Mouse (Mus musculus) R1 (cell line): ENCODE results near the gene Sdhaf1.
A peak's percentile ranks its signal among the peaks of the same experiment; 100 is the strongest.

Experiments
- DNase-seq: peaks from one replicate; pipeline ENCODE4 v3.0.0-alpha.2; 2018; ENCODE audit warnings: low read depth, low spot score

Sdhaf1 gene

DNA sequence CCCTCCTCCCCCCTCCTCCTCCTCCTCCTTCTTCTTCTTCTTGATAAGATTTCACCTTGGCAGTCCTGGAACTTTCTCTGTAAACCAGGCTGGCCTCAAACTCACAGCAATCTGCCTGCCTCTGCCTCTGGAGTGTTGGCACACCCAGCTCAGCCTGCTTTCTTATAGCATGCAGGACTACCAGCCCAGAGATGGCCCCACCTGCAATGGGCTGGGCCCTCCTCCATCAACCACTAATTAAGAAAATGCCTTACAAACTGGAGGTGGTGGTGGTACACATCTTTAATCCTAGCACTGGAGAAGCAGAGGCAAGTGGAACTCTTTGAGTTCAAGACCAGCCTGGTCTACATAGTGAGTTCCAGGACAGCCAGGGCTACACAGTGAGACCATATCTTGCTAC is 2.7 kb upstream of the Sdhaf1 start:
- DNase-seq: no peak

DNA sequence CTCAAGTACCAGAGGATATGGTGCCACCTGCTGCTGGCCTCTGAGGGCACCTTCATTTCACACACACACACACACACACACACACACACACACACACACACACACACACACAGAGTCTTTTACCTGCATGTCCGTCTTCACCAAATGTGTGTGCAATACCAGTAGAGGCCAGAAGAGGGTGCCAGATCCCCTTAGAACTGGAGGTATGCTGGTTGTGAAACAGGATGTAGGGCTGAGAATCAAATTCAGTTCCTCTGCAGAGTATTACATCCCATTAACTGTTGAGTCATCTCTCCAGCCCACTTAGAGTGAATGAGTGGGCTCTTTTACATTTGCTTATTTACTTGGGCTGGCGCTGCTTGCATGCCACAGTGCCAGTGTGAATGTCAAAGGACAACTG is 1.7 kb upstream of the Sdhaf1 start:
- peak; percentile 87 for DNase-seq

DNA sequence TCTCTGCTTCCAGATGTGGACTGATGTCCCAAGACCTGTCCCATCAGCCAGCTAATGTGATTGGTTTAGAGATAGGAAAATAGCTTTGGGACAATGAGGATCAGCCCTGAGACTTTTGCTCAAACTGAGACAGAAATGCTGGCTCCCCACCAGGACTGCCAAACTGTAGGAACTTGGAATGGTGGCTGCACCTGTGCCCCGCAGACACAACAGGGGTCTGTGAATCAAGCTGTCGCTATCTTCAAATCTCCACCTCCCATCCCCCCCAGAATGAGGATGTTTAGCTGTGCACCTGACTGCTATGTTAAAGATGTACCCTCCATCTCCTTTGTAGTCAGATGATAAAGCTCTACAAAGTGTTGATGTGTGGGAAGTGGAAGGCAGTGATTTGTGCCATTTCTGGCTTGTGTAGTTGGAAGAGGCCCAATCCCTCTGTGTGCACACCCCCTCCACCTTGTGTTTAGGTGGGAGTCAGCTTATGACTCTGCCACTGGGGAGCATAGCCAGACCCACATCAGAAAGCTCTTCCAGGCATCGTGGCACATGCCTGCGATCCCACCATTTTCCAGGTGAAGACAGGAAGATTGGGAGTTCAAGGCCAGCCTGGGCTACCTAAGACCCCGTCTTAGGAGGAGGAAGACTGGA is 727 bp upstream of the Sdhaf1 start:
- DNase-seq: no peak

DNA sequence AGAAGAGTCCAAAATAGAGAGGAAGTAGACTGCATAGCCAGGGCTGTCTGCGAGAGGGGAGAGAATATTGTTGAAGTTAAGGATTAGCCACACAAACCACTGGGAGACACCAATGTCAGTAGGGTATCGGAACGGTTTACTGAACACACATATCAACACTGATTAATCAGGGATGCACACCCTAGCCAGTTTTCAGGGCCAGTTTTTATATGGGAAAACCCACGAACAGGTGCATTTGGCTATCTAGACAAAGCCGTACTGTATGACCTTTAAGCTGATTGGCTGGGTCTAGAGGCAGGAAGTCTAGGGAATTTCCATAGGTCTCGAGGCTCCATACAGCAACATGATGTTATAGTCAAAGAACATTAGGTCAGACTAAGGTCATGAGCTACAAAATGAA is 830 bp downstream of the Sdhaf1 start:
- DNase-seq: peak; percentile 71

DNA sequence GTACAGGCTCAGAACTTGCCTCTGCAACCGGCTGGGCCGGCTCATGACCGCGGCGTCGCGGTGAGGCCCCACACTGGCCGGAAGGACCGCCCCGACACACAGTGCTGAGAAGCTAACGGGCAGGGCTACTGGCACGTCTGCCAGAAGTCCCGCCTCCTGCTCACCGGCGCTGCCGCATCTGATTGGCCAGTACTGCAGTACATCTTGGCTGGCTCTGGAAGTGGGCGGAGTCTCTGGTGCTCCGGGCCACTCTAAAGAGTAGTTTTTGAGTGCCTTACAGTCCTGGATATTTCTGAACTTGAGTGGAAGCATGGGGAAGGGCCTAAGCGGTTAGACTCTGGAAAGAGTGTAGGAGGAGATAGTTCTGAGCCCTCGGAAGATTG is 1.4 kb downstream of the Sdhaf1 start:
- peak; percentile 97 for DNase-seq

DNA sequence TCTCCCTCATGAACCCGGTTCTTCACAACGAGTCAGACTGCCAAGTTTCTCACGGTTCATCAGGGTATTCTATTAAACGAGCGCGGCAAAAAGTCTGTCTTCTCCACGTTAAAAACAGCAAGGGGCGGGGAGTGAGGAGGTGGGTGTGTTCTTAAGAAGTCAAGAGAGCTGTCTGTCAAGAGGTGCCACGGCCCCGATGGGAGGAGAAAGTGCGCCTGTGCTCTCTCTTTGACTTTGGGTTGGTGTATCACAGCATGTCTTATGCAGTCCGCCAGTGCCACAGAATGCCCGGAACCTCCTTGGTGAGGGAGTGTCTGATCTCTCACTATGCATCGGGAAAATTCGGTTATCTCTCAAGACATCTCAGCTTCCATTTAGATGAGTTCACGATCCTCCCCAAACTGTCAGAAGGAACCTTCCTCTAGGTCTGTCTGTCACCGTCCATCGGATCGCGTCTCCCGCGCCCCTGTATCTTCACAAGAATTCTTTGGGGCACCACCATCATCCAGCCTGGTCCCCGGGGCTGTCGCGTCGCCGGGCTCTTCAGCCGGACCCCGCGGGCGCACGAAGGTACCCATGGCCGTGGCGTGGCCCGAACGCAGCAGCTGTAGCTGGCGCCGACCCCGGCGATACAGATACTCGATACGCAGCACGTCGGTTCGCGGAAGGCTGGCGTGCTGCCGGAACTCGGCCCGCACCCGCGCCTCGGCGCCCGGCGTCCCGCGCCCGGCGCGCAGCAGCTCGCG is 2.0 kb downstream of the Sdhaf1 start, which contains the start of gene E130208F15Rik:
E130208F15Rik (plus strand) TSS at position 202 of the 746 bp plus-strand sequence.
- peak; percentile 97 for DNase-seq

DNA sequence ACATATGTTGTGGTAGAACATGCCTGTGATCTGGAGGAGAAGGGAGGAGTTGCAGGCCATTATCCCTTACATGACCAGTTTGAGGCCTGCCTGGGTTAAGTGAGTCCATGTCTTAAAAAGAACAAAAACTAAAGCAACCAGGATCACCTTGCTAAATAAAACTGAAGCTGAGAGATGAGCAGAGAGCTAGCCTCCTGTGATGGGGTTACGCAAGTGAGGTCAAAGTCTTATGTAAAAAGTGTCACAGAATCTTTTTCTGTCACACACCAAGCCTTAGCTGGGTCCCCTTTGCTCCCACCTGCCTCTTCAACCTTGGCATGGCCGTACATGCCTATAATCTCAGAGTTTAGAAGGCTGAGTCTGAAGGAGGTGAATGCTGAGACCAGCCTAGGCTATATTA is 2.7 kb downstream of the Sdhaf1 start:
- DNase-seq: no peak

DNA sequence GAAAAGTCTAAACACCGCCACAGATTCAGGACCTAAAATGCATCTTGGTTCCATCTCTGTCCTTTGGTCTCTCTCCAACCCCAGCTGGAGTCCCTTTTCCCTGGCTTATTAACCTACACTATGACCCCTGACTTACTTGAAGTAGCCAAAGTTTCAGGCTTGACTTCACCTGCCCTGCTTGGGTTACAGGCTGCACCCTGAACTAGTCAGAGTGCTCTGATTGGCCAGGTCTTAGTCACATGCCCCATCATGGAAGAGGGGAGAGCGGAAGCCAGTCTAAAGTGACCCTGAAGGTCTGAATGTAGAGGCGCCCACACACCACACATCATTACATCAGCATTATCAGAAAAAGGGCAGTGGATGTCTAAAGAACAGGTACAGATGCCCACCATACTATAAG is 5.6 kb downstream of the Sdhaf1 start:
- DNase-seq: no peak

DNA sequence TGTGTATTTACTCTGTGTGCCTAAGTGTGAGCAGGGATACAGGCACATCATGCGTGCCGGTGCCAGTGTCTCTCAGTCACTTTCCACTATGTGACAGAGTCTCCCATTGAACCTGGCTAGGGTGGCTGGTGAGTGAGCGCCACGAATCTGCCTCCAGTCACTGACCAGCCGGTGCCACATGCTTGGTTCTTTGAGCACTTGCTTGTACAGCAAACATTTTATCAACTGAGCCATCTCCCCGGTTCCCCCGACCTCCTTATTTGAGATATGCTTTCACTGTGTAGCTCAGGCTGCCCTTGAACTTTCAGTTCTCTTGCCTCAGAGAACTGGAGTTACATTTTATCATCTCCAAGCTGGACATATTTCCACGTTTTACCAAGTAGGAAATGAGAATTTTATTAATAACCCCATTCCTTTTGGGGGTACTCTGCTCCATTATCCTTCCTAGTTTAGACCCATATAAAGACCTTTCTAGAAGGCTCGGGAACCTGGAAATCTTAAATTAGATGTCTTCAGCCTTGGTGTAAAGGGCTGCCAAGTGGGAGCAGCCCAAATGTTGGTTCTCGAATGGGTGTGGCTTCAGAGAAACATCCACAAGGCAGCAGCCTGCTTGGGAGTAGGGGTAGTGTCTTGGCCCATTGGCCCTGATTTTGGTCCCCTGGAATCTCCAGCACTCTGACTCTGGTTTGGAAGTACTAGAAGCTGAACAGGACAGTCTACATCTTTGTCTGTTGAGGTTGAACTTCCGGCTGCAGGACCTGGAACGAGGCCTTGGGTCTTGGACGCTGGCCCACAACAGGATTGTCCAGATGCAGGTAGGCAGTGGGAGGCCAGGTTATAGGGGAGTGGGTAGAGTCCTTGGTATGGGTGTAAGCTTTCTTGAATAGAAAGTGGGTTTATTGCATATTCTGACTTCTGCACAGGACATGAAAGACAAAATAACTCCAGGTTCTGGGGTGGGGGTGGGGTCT is 7.9 kb downstream of the Sdhaf1 start:
- no peak for DNase-seq

DNA sequence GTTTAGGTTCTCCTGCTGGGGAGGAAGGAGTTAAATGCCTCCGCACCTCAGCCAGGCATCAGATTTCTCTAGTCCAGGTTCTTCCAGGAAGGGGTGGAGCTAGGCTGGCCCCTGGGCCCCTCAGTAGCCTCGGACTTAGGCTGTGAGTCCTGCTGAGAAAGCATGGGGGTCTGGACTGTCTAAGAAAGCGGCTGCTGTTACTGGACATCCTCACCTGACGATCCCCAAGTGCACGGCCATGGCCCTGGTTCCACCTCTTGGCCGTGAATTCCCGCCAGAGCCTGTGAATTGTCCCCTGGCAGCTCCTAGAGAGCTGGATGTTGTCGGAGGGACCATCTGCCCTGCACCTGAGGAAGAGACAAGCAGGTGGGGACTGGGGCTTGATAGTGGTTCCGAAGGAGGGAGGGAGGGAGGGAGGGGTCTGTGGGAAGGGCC is 9.0 kb downstream of the Sdhaf1 start, which contains the start of gene Syne4:
Syne4 (plus strand) TSS at position 87 of the 435 bp plus-strand sequence.
- peak; percentile 63 for DNase-seq

DNA sequence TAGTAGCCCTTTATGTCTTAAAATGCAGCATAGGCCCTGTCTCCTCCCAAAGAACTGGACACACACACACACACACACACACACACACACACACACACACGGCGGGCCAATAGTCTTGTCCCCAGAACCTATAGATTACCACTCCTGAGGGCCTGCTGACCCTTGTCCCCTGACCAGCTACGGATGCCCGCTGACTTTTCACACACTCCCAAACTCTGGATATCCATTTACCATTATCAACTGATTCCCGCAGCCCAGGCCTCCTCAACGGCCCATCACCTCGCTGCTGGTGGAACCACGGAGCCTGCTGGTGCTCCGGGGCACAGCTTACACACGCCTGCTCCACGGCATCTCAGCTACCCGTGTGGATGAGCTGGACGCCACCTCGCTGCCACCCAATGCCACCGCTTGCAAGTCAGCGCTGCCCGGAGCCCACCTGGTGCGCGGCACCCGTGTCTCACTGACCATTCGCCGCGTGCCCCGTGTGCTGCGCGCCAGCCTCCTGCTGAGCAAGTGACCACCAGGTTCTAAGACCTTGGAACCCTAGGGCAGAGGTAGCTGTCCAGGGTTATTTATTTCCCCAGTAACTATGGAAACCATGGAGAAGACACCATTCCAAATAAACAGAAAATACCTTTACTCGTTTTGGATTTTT is 9.9 kb downstream of the Sdhaf1 start:
- no peak for DNase-seq

DNA sequence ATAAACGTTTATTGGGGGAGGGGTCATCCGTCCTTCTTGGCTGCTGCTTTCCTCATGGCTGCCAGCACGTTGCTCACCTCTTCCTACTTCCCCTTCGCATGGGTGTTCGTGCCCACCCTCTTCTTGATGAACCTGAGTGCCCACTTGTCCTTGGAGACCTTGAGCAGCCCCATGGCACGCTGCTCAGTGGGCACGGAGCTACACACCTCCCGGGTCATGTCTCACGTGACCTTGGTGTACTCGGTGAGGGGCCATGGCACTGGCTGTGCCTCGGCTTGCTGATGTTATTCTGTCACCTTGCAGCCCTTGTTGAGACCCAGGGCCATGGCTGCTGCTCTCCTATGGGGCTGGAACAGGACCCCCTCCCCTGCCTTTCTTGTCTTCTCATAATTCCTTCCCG is 13.6 kb downstream of the Sdhaf1 start:
- DNase-seq: no peak

DNA sequence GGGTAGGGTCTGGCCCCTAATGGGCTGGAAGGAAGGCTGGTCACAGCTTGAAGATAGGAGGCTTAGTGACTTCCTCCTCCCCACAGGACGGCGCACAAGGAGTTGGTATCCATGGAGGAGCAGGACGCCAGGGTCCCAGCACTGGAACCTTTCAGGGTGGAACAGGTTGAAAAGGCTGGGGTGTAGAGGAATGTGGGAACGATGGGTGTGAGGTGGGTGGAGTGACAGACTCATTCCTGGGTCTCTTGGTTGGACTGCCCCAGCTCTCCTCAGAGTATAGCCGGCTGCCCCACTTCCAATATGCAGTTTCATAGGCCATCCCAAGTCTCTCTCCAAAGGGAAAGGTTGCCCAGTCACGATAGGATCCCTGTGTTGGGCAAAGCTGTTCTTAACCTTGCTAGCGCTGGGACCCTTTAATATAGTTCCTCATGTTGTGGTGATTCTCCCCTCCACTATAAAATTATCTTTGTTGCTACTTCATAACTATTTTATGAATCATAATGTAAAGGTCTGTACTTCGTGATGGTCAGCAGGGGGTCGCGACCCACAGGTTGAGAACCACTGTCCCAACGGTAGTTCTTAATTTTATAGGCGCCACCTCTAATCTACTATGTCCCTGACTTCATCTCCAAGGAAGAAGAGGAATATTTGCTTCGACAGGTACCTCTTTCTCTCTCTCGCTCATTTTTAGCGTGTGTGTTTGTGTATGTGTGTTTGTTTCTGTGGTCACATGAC is 14.1 kb downstream of the Sdhaf1 start:
- peak; percentile 55 for DNase-seq

DNA sequence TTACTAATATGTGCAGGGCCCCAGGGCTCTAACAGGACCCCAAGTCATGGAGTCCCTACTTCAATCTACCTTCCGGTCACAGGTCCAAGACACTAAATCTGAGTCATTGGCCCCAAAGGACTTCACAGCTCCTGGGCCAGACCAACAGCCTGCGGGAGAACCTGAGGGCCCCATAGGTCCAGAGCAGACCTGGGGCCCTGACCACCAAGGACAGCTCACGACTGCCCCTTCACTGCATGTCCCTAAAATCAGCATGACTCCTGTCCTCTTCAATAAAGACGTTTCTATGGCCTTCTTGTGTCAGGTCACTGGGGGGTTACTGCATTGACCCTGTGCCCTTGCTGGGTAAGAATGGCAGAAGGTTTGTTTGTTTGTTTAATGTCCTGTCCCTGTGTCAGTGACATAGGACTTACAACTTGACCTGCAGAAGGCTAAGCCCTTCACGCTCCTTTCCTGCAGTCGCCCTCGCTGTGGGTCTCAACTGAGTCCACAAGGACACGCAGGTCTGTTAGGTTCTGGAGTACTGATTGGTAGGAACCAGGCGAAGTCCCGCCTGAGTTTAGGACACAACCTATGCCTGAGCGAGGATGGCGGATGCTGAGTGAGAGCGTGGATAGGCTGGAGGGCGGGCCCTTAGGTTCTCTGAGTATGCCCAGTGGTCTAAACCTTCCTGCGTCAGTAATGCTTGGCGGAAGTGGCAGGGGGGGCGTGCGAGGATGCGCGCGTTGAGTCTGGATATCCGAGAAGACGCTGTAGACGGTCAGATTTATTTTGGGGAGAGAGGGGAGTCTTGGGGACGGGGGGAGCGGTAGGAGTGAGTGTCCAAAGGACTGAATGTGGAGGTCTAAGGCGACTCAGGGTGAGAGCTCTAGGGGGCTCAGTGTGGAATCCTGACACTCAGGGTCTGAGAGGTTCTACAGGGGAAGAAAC is 15.4 kb downstream of the Sdhaf1 start, which contains the start of gene Alkbh6:
Alkbh6 (plus strand) TSS at position 642 of the 930 bp plus-strand sequence.
- peak; percentile 99 for DNase-seq

DNA sequence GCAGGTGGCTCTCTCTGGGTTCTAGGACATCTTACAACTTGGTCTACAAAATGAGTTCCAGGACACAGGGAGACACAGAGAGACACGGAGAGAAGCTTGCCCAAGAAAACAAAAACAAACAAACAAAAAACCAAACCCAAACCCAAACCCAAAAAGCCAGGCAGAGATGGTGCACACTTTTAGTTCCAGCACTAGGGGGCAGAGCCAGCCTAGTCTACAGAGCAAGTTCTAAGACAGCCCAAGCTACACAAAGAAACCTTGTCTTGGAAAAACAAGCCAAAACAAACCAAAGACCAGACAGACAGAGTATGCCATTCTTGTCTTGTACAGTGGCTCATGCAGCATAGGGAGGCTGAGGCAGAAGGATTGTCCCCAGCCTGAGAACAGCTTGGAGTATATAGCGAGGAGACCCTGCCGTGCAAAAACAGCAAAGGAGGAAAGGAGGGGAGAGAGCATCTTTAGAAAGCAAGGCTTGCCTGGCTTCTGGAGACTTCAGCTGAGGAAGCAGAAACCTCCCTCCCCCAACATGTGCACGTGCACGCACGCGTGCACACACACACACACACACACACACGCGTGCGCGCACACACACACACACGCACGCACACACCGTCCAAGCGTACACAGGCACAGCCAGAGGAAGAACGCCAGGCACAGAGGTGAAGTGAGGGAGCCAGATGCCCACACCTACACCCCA is 17.5 kb downstream of the Sdhaf1 start:
- DNase-seq: peak; percentile 73

DNA sequence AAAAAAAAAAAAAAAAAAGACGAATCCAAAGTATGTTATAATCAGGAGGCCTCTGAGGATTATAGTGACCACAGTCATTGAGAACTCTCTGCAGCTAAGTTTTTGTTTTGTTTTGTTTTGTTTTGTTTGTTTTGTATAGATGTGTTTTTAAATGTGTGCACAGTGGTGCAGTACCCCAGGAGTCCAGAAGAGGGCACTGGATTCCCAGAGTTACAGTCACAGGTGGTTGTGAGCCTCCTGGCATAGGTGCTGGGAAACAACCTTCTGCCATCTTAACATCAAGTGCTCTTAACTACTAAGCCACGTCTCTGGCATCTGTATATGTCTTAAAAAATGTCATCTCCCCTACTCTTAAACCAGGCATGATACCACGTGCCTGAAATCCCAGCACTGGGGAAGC is 22.8 kb downstream of the Sdhaf1 start:
- peak; percentile 69 for DNase-seq

DNA sequence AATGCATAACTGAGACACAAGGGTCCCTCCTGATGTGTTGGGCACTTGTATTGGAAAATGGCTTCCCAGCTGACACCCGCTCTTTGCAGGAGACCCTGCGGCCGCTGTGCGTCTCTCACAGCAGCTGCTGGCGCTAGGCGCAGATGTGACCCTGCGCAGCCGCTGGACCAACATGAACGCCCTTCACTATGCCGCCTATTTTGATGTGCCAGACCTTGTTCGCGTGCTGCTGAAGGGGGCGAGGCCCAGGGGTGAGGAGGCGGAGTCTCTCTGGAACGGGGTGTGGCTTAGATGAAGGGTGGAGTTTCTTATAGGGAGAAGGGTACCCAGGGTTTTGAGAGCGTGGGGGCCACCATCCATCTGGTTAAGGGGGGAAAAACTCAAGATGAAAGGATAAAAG is 26.4 kb downstream of the Sdhaf1 start:
- DNase-seq: peak; percentile 78

DNA sequence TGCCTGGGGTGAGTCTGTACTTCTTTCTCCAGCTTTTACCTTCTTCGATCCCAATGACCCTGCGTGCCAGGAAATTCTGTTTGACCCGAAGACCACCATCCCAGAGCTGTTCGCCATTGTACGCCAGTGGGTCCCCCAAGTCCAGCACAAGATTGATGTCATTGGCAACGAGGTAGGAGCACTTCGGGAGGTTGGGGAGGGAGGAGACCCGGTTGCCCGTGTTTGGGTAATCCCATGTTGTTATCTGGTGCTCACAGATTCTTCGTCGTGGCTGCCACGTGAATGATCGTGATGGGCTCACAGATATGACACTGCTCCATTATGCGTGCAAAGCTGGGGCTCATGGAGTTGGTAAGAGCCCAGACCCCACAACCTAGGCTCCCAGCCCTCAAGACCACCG is 26.9 kb downstream of the Sdhaf1 start:
- DNase-seq: no peak

DNA sequence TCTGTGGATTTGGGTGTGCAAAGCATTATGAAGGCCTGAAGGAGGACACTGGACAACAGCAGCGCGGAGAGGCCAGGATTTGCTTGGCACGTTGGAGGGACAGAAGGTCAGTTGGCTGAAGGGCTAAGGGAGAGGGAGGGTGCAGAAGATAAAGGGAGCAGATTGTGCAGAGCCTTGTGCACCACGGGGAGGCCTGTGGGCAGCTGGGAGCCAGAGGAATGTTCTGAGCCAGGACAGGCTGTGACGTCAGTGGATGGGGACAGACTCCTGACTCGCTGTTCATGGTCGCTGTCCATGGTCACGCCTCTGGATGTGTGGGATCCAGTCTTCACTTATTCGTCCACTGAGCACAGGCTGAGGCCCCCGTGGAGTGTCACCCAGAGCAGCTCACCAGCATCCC is 28.6 kb downstream of the Sdhaf1 start:
- peak; percentile 74 for DNase-seq
